Mouse (Mus musculus): Measurements from ENCODE around the gene Ltbp1.

DNA sequence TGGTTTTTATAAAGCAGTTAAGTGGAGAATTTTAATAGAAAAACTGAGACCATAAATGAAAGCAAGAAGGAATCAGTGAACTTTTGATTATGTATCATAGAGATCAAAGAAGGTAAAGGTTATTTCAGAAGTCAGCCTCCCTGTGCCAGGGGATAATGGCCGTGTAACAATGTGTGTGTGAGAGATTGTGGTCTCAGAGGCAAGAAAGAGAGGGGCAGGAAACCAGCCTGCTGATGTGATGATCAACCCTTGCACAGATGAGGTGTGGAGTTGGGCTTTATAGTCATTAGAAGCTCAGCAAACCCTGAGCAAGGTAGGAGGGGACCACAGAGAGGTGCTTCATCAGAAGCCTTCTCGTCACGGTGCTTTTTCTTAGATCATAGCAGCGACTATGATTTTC lies 128.6 kb downstream of the Ltbp1 start:
- TF ChIP-seq CTCF (IDR thresholded peaks at IDR 0.05; ENCODE audit: insufficient read depth, low read length) = no peak
- TF ChIP-seq POLR2A (IDR thresholded peaks at IDR 0.05; ENCODE audit: borderline replicate concordance, extremely low read depth, low read depth, low read length) = no peak
